In genomic region chr2:22773549-22774180, GRCm38 (mm10) we compare ENCODE assay signal across 8 mouse cellular contexts. TPM values are rescaled to one million over a fixed set of nuclear protein-coding genes. Genes with fewer than 3 reads are reported as not detected.
DNase-seq lines count a peak whose midpoint lies in the region; ATAC-seq and TF ChIP-seq lines count a peak whose summit lies in the region.

TSS of gene Apbb1ip (plus strand) at chr2:22774094.

- peak within 1 kb of the TSS; percentile 46 for H3K4me3 ChIP-seq in hindbrain, postnatal 0 days (ENCODE audit: low read length)

- TF ChIP-seq CTCF in hindbrain, postnatal 0 days (IDR thresholded peaks at IDR 0.05; ENCODE audit: low read depth), result no peak

- H3K9ac ChIP-seq in hindbrain, postnatal 0 days (replicated peaks; ENCODE audit: low read length), result peak within 1 kb of the TSS; percentile 52

- WGBS in hindbrain, postnatal 0 days, result 30% methylated on average over 9 of the region's 9 CpGs

- DNase-seq in right cerebral cortex, postnatal 10 days (ENCODE audit: low spot score in 2 of 2), result peak; percentile 26 to 32
- DNase-seq in right cerebral cortex, postnatal 4 days, result no peak
- no peak for DNase-seq in hindbrain, postnatal 0 days (ENCODE audit: low spot score)
- DNase-seq in lung, postnatal 4 days, result peak; percentile 25 to 61
- peak; percentile 43 to 72 for DNase-seq in spleen, postnatal 4 days (ENCODE audit: low spot score in 2 of 2)
- no peak for DNase-seq in gastrocnemius, postnatal 25 days
- no peak for DNase-seq in cerebellum, adult 11 months

- no peak within 1 kb of the TSS for H3K27ac ChIP-seq in hindbrain, postnatal 0 days

- H3K4me1 ChIP-seq in hindbrain, postnatal 0 days (ENCODE audit: insufficient read depth, low read length), result no peaks in the 10 kb centered on the region; the same call in 1 of the 2 replicates

- H3K36me3 ChIP-seq in hindbrain, postnatal 0 days (ENCODE audit: insufficient read depth, low read length), result no peaks in the 10 kb centered on the region

- peak within 1 kb of the TSS; percentile 91 for H3K4me2 ChIP-seq in hindbrain, postnatal 0 days (ENCODE audit: low read depth, low read length)

- H3K9me3 ChIP-seq in hindbrain, postnatal 0 days (ENCODE audit: low read length), result no peaks in the 10 kb centered on the region

- H3K27me3 ChIP-seq in hindbrain, postnatal 0 days (ENCODE audit: insufficient read depth, low read length), result no peaks in the 10 kb centered on the region

- peak; percentile 27 for ATAC-seq in erythroid progenitor cell, adult 5-6 weeks (replicated peaks; ENCODE audit: low FRiP score, poor library complexity, severe bottlenecking)
- no peak for ATAC-seq in hindbrain, postnatal 0 days

RNA-seq across cellular contexts. Expression of gene Apbb1ip, which starts in this region (rescaled TPM):
- total RNA-seq in erythroid progenitor cell, adult 5-6 weeks (2015; ENCODE audit: low replicate concordance), result 41.8 and 60.8 TPM in 2 replicates
- total RNA-seq in erythroid progenitor cell, adult 5-6 weeks (2017; ENCODE audit: low replicate concordance), result 7.2 and 16.9 TPM in 2 replicates
- total RNA-seq in hindbrain, postnatal 0 days (2014; rRNA removed), result 0.10 and 1.0 TPM in 2 replicates
- 1.7 and 2.5 TPM in 2 replicates for polyA plus RNA-seq in hindbrain, postnatal 0 days (2015; fragmentation: Nextera tagmentation; extraction: Ambion mirVana)
- 1 to 10 TPM; 2.3 to 2.5 TPM for total RNA-seq in gastrocnemius, postnatal 25 days (2021)

Comparison
In these comparisons a context has a peak if more than half of its experiments do, and no peak if none do; other contexts are left out.
1. DNase-seq: peak in right cerebral cortex, postnatal 10 days (2 of 2), lung, postnatal 4 days (2 of 2) and spleen, postnatal 4 days (2 of 2); none in right cerebral cortex, postnatal 4 days (single experiment), hindbrain, postnatal 0 days (single experiment), gastrocnemius, postnatal 25 days (single experiment) and cerebellum, adult 11 months (single experiment).